Comparison of ENCODE assay signal across 11 mouse cellular contexts in the genomic region with DNA sequence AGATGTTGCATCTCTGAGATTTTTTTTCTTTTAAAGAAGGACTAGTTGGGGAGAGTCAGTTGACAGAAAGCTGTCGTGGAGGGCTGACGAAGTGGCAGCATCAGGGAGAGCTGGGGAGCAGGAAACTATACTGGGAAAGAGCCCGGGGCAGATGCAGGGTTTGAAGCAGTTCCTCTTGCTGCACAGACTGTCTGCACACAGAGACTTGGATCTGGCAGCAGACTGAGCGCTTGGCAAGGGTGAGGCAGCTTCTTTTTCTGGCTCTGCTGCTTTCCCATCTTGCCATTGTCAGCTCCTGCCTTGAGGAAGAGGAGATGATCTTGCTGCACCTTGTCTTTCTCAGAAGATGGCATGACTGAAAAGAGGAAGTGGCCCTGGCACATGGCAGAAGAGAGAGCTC. TPM values are rescaled to one million over a fixed set of nuclear protein-coding genes. Genes with fewer than 3 reads are reported as not detected.
A peak's percentile ranks its signal among the peaks of the same experiment; 100 is the strongest.
DNase-seq lines count a peak whose midpoint lies in the region; ATAC-seq and TF ChIP-seq lines count a peak whose summit lies in the region.
"Had no signal": no experiment of that assay in that cellular context is flagged by ENCODE, and none has a peak within 500 bp of the region (broad histone marks: within the 10 kb centered on the region; RNA-seq: fewer than 3 reads in every experiment).

No protein-coding gene starts in this region.

- DNase-seq in gastrocnemius, adult 2 months, result peak; percentile 22
- no peak for DNase-seq in gastrocnemius, adult 18-20 months (ENCODE audit: low spot score)
- peak; percentile 1 for DNase-seq in MEL (ENCODE audit: low read depth, low spot score)
- DNase-seq in cerebellum, postnatal 4 days (ENCODE audit: low spot score in 2 of 2), result peak; percentile 20 to 59
- peak; percentile 25 to 26 for DNase-seq in left cerebral cortex, postnatal 10 days (ENCODE audit: extremely low spot score in 1 of 2, low spot score in 2 of 2)
- DNase-seq in kidney, postnatal 10 days, result no peak
- no peak for DNase-seq in liver, embryonic 11.5 days (ENCODE audit: low spot score)
- DNase-seq: thymus, adult 2 months had no signal

- H3K9ac ChIP-seq in MEL (ENCODE audit: control insufficient read depth, low read depth, low read length, poor library complexity, severe bottlenecking), result no peak overlapping the region
- H3K9ac ChIP-seq in liver, embryonic 11.5 days (ENCODE audit: low read depth, low read length), result no peak overlapping the region
- H3K9ac ChIP-seq: liver, embryonic 15.5 days had no signal

- no peak for ATAC-seq in liver, embryonic 11.5 days (replicated peaks; ENCODE audit: low FRiP score)

- no peak for TF ChIP-seq CTCF in gastrocnemius, adult 2 months (IDR thresholded peaks at IDR 0.05)
- no peak for TF ChIP-seq CTCF in MEL (IDR thresholded peaks at IDR 0.05 in 2 of 3, conservative IDR thresholded peaks at IDR 0.05 in 1 of 3; ENCODE audit: control insufficient read depth in 1 of 3, insufficient read depth in 1 of 3, low read depth in 2 of 3, low read length in 3 of 3, poor library complexity in 1 of 3, severe bottlenecking in 1 of 3)

- no peak overlapping the region for H3K27ac ChIP-seq in gastrocnemius, adult 2 months
- H3K27ac ChIP-seq in MEL (ENCODE audit: control insufficient read depth, low read depth, low read length), result no peak overlapping the region
- H3K27ac ChIP-seq in liver, embryonic 11.5 days (ENCODE audit: low read depth, low read length), result no peak overlapping the region
- H3K27ac ChIP-seq: liver, embryonic 15.5 days had no signal

- intact Hi-C loops in gastrocnemius, adult 2 months (cut with DNase I), result no loop called here
- intact Hi-C loops in left cerebral cortex, postnatal 10 days (cut with DNase I), result no loop called here

- no peaks in the 10 kb centered on the region for H3K9me3 ChIP-seq in MEL (replicated peaks; ENCODE audit: insufficient read depth, low read length)
- H3K9me3 ChIP-seq in liver, embryonic 11.5 days (ENCODE audit: control insufficient read depth, low read length), result no peaks in the 10 kb centered on the region
- H3K9me3 ChIP-seq: liver, embryonic 15.5 days had no signal

- TF ChIP-seq POLR2A in MEL (IDR thresholded peaks at IDR 0.05; ENCODE audit: control insufficient read depth in 1 of 2, insufficient read depth in 1 of 2, low read depth in 1 of 2, low read length in 2 of 2, poor library complexity in 1 of 2), result no peak

- H3K4me3 ChIP-seq in gastrocnemius, adult 2 months, result no peak overlapping the region
- H3K4me3 ChIP-seq in MEL (ENCODE audit: control insufficient read depth in 1 of 2, insufficient read depth in 1 of 2, low read depth in 2 of 2, low read length in 2 of 2), result no peak overlapping the region
- H3K4me3 ChIP-seq in liver, embryonic 11.5 days (ENCODE audit: low read depth, low read length), result no peak overlapping the region
- H3K4me3 ChIP-seq: liver, embryonic 15.5 days had no signal

- WGBS in liver, embryonic 11.5 days, result 56% methylated on average over 4 of the region's 4 CpGs

- no peaks in the 10 kb centered on the region for H3K27me3 ChIP-seq in MEL (ENCODE audit: control insufficient read depth in 1 of 2, insufficient read depth in 2 of 2, low read length in 2 of 2)
- H3K27me3 ChIP-seq in liver, embryonic 11.5 days (replicated peaks; ENCODE audit: control insufficient read depth, insufficient read depth, low read length), result no peaks in the 10 kb centered on the region
- H3K27me3 ChIP-seq: liver, embryonic 15.5 days had no signal

- no peak for TF ChIP-seq EP300 in MEL (IDR thresholded peaks at IDR 0.05; ENCODE audit: low read depth in 1 of 2, low read length in 2 of 2)

- H3K36me3 ChIP-seq in MEL (ENCODE audit: control insufficient read depth in 1 of 2, insufficient read depth in 2 of 2, low read length in 2 of 2), result no peaks in the 10 kb centered on the region
- H3K36me3 ChIP-seq in liver, embryonic 11.5 days (ENCODE audit: control insufficient read depth, insufficient read depth, low read length), result no peaks in the 10 kb centered on the region
- H3K36me3 ChIP-seq: liver, embryonic 15.5 days had no signal

- no peak for TF ChIP-seq RAD21 in MEL (IDR thresholded peaks at IDR 0.05; ENCODE audit: low read depth, low read length)

- no peaks in the 10 kb centered on the region for H3K79me2 ChIP-seq in MEL (ENCODE audit: control insufficient read depth, insufficient read depth, low read length, poor library complexity)

- no peaks in the 10 kb centered on the region for H3K4me1 ChIP-seq in MEL (ENCODE audit: control insufficient read depth in 1 of 2, insufficient read depth in 2 of 2, low read length in 2 of 2)
- no peaks in the 10 kb centered on the region for H3K4me1 ChIP-seq in liver, embryonic 11.5 days (replicated peaks; ENCODE audit: control insufficient read depth, insufficient read depth, low read length)
- H3K4me1 ChIP-seq: liver, embryonic 15.5 days had no signal

- H3K4me2 ChIP-seq in liver, embryonic 11.5 days, result no peak overlapping the region
- H3K4me2 ChIP-seq: liver, embryonic 15.5 days had no signal

TF ChIP-seq in MEL, 35 proteins besides CTCF, POLR2A, EP300 and RAD21:
- no peak for TF ChIP-seq USF1 (IDR thresholded peaks at IDR 0.05; ENCODE audit: low read depth, low read length)
- no peak for TF ChIP-seq POLR2AphosphoS5 (IDR thresholded peaks at IDR 0.05; ENCODE audit: borderline replicate concordance, low read depth, low read length)
- TF ChIP-seq ZC3H11A (IDR thresholded peaks at IDR 0.05; ENCODE audit: low read depth, low read length), result no peak
- no peak for TF ChIP-seq BHLHE40 (IDR thresholded peaks at IDR 0.05; ENCODE audit: borderline replicate concordance, low read depth, low read length)
- no peak for TF ChIP-seq RCOR1 (IDR thresholded peaks at IDR 0.05; ENCODE audit: low read depth, low read length)
- no peak for TF ChIP-seq GABPA (IDR thresholded peaks at IDR 0.05; ENCODE audit: low read depth, low read length)
- TF ChIP-seq MAX (IDR thresholded peaks at IDR 0.05; ENCODE audit: low read length), result no peak
- TF ChIP-seq ZMIZ1 (IDR thresholded peaks at IDR 0.05; ENCODE audit: low read depth, low read length), result no peak
- TF ChIP-seq TAL1 (IDR thresholded peaks at IDR 0.05; ENCODE audit: low read length), result no peak
- TF ChIP-seq CHD2 (IDR thresholded peaks at IDR 0.05; ENCODE audit: low read length), result no peak
- no peak for TF ChIP-seq CHD1 (IDR thresholded peaks at IDR 0.05; ENCODE audit: low read depth, low read length)
- TF ChIP-seq E2F4 (IDR thresholded peaks at IDR 0.05; ENCODE audit: borderline replicate concordance, low read depth, low read length), result no peak

RNA-seq across cellular contexts. Expression of a gene that starts 55.2 kb away (rescaled TPM):
- not detected for total RNA-seq in gastrocnemius, adult 2 months (2021)
- not detected for total RNA-seq in gastrocnemius, adult 18-20 months (2021)
- total RNA-seq in MEL (2012; rRNA removed), result not detected in 2 replicates
- not detected for polyA plus RNA-seq in MEL (2012; ENCODE audit: insufficient read depth in 1 of 2, insufficient read length in 2 of 2, low read depth in 1 of 2, low replicate concordance in 2 of 2, missing spikeins in 1 of 2)
- not detected for total RNA-seq in left cerebral cortex, postnatal 10 days (2021)
- polyA plus RNA-seq in liver, embryonic 11.5 days (2014; fragmentation: Nextera tagmentation; extraction: Ambion mirVana), result not detected in 2 replicates
- polyA plus RNA-seq: gonadal fat pad, adult 2 months; hindbrain, embryonic 11.5 days; liver, embryonic 15.5 days; thymus, adult 2 months had no signal

Comparison
In these comparisons a context has a peak if more than half of its experiments do, and no peak if none do; other contexts are left out.
1. DNase-seq: peak in gastrocnemius, adult 2 months (single experiment), MEL (single experiment), cerebellum, postnatal 4 days (2 of 2) and left cerebral cortex, postnatal 10 days (2 of 2); none in gastrocnemius, adult 18-20 months (single experiment), kidney, postnatal 10 days (single experiment) and liver, embryonic 11.5 days (single experiment).